Mouse (Mus musculus): ENCODE results near the gene Hist1h3e. TPM values are rescaled to one million over a fixed set of nuclear protein-coding genes. Genes with fewer than 3 reads are reported as not detected.

The Hist1h3e gene
- polyA plus RNA-seq, 1 experiment = 16.6 TPM

GRCm38 (mm10) chr13:23513517-23513916, 48.7 kb downstream of the Hist1h3e start:
- H3K9me3 ChIP-seq (ENCODE audit: control insufficient read depth, low read length) = no peaks in the 10 kb centered on the region
- H3K27me3 ChIP-seq (ENCODE audit: control insufficient read depth) = no peaks in the 10 kb centered on the region
- TF ChIP-seq TAL1 (IDR thresholded peaks at IDR 0.05; ENCODE audit: low read length) = no peak
- no peak for TF ChIP-seq GATA1 (IDR thresholded peaks at IDR 0.05; ENCODE audit: low read length)
- H3K36me3 ChIP-seq (ENCODE audit: control insufficient read depth) = no peaks in the 10 kb centered on the region
- no peak overlapping the region for H3K4me3 ChIP-seq (replicated peaks)
- peaks cover 23% of the 10 kb centered on the region for H3K4me1 ChIP-seq (ENCODE audit: control insufficient read depth)

Other genes with a start within 250 kb of the Hist1h3e start
- gene Zfp322a, start 193.2 kb downstream of the Hist1h3e start, polyA plus RNA-seq (2012) = 0.01 TPM in 2 replicates
- gene Abt1, start 138.5 kb downstream of the Hist1h3e start, polyA plus RNA-seq (2012) = 0.76 and 0.84 TPM in 2 replicates
- gene Btn1a1, start 96.5 kb downstream of the Hist1h3e start, polyA plus RNA-seq (2012) = 0.15 and 0.16 TPM in 2 replicates
- gene Btn2a2, start 73.5 kb downstream of the Hist1h3e start, polyA plus RNA-seq (2012) = not detected in 2 replicates
- 10.1 and 19.7 TPM in 2 replicates for gene Hist1h4h, start 31.3 kb downstream of the Hist1h3e start, polyA plus RNA-seq (2012)
- 52.5 and 62.7 TPM in 2 replicates for gene Hist1h2af, start 28.5 kb downstream of the Hist1h3e start, polyA plus RNA-seq (2012)
- 8.8 and 11.7 TPM in 2 replicates for gene Hist1h3g, start 26.9 kb downstream of the Hist1h3e start, polyA plus RNA-seq (2012)
- 0.43 and 3.0 TPM in 2 replicates for gene Hist1h2bh, start 19.0 kb downstream of the Hist1h3e start, polyA plus RNA-seq (2012)
- gene Hist1h3f, start 18.3 kb downstream of the Hist1h3e start, polyA plus RNA-seq (2012) = 1.3 and 3.3 TPM in 2 replicates
- 8.3 and 13.8 TPM in 2 replicates for gene Hist1h4f, start 10.7 kb downstream of the Hist1h3e start, polyA plus RNA-seq (2012)
- gene Hist1h1d, start 9.1 kb downstream of the Hist1h3e start, polyA plus RNA-seq (2012) = 0.51 and 0.95 TPM in 2 replicates
- gene Hist1h2ae, start 8.9 kb upstream of the Hist1h3e start, polyA plus RNA-seq (2012) = 3.6 and 5.2 TPM in 2 replicates
- gene Hist1h2bg, start 9.0 kb upstream of the Hist1h3e start, polyA plus RNA-seq (2012) = 14.5 and 18.7 TPM in 2 replicates
- 6.6 and 15.6 TPM in 2 replicates for gene Hist1h2bf, start 11.8 kb upstream of the Hist1h3e start, polyA plus RNA-seq (2012)
- gene Hist1h2ad, start 12.0 kb upstream of the Hist1h3e start, polyA plus RNA-seq (2012) = 5.1 and 8.3 TPM in 2 replicates
- gene Hist1h3d, start 13.4 kb upstream of the Hist1h3e start, polyA plus RNA-seq (2012) = 1.6 and 4.7 TPM in 2 replicates
- 5.1 and 11.8 TPM in 2 replicates for gene Hist1h4d, start 19.2 kb upstream of the Hist1h3e start, polyA plus RNA-seq (2012)
- gene Hist1h2be, start 58.8 kb upstream of the Hist1h3e start, polyA plus RNA-seq (2012) = 0.33 and 0.67 TPM in 2 replicates
- 2.8 and 8.5 TPM in 2 replicates for gene Hist1h1e, start 60.2 kb upstream of the Hist1h3e start, polyA plus RNA-seq (2012)
- 1.1 and 2.1 TPM in 2 replicates for gene Hist1h2ac, start 121.6 kb upstream of the Hist1h3e start, polyA plus RNA-seq (2012)
- 17.5 and 20.6 TPM in 2 replicates for gene Hist1h2bc, start 121.8 kb upstream of the Hist1h3e start, polyA plus RNA-seq (2012)
- gene Hist1h1t, start 133.4 kb upstream of the Hist1h3e start, polyA plus RNA-seq (2012) = 0.10 TPM in 1 of 2 replicates, not detected in the other
- 0.93 and 3.0 TPM in 2 replicates for gene Hist1h4c, start 136.1 kb upstream of the Hist1h3e start, polyA plus RNA-seq (2012)
- 0.15 and 0.53 TPM in 2 replicates for gene Hfe, start 148.5 kb upstream of the Hist1h3e start, polyA plus RNA-seq (2012)
- 54.6 and 94.3 TPM in 2 replicates for gene Hist1h1c, start 176.4 kb upstream of the Hist1h3e start, polyA plus RNA-seq (2012)
- gene Hist1h3c, start 183.2 kb upstream of the Hist1h3e start, polyA plus RNA-seq (2012) = 3.8 and 7.0 TPM in 2 replicates
- gene Hist1h2bb, start 184.4 kb upstream of the Hist1h3e start, polyA plus RNA-seq (2012) = 5.4 and 12.1 TPM in 2 replicates
- gene Hist1h2ab, start 188.8 kb upstream of the Hist1h3e start, polyA plus RNA-seq (2012) = 9.1 and 22.3 TPM in 2 replicates
- gene Hist1h3b, start 189.9 kb upstream of the Hist1h3e start, polyA plus RNA-seq (2012) = 6.2 and 23.6 TPM in 2 replicates
- gene Hist1h4b, start 194.6 kb upstream of the Hist1h3e start, polyA plus RNA-seq (2012) = 4.5 and 11.8 TPM in 2 replicates
- 10.2 and 21.5 TPM in 2 replicates for gene Hist1h4a, start 198.9 kb upstream of the Hist1h3e start, polyA plus RNA-seq (2012)
- gene Hist1h3a, start 200.0 kb upstream of the Hist1h3e start, polyA plus RNA-seq (2012) = 1.5 and 4.0 TPM in 2 replicates
- gene Hist1h1a, start 201.3 kb upstream of the Hist1h3e start, polyA plus RNA-seq (2012) = 1.4 TPM in 2 replicates
- gene Trim38, start 207.5 kb upstream of the Hist1h3e start, polyA plus RNA-seq (2012) = not detected in 2 replicates
- gene Slc17a2, start 244.6 kb upstream of the Hist1h3e start, polyA plus RNA-seq (2012) = not detected in 2 replicates